Mouse (Mus musculus): Measurements from ENCODE around the gene E4f1.

The E4f1 gene

DNA sequence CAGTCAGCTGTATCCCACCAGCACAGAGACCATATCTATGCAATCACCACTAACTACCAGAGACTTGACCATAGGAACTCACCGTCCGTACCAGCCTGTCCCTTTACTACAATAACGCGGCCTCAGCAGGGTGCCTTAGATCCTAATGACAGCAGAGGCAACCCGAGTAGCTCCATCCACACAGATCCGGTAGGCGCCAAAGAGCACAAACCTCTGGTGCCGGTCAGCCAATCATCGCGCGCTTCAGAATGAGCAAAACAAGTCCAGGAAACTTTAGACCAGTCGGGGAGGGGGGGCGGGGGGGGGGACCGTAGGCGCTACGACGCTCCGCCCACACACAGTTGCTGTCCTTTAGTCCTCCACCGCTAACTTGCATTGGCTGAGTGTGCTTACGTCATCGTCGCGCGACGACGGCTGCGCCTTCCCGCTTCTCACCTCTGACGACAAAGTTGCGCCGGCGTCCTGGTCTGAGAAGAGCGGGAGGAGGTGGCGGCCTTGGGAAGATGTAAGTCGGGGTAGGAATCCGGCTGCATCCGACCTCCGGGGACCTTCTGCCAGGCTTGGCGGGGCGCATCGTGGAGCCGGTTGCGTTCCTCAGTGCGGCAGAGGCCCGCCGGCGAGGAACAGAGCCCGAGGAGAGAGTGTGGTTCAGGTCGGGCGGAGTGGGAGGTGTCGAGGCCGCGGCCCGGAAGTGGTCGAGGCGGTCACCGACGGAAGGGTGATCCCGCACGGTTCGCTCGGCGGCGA lies 55.7 kb downstream of the E4f1 start, which contains the start of gene Rnps1:
Rnps1 (plus strand) TSS at position 336 of the 747 bp plus-strand sequence.
- peak; percentile 97 for DNase-seq

DNA sequence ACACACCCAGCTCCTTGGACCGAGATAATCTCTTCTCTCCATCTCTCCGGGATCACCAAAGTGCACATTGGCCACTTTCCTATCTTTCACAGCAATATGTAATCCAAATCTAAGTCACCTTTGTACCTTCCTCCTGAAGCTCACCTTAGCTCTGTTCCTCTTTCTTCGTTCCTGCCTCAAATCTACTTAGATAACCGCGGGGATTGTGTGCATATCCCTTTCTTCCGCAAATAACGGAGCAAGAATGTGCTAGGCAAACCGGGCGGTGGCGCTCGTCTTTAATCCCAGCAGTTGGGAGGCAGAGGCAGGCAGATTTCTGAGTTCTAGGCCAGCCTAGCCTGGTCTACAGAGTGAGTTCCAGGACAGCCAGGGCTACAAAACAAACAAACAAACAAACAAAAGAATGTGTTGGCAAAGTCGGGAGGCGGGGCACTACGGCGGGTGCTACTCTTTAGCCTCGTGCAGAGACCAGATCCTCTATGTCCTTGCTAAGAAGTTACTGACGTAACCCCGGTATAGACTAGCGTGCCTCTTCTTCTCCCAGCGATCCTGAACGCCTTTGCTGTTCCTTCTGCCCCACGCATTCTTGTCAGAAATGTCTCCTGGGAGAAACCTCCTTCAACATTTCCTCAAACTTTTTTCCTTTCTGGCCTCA lies 56.4 kb downstream of the E4f1 start:
- no peak for DNase-seq

DNA sequence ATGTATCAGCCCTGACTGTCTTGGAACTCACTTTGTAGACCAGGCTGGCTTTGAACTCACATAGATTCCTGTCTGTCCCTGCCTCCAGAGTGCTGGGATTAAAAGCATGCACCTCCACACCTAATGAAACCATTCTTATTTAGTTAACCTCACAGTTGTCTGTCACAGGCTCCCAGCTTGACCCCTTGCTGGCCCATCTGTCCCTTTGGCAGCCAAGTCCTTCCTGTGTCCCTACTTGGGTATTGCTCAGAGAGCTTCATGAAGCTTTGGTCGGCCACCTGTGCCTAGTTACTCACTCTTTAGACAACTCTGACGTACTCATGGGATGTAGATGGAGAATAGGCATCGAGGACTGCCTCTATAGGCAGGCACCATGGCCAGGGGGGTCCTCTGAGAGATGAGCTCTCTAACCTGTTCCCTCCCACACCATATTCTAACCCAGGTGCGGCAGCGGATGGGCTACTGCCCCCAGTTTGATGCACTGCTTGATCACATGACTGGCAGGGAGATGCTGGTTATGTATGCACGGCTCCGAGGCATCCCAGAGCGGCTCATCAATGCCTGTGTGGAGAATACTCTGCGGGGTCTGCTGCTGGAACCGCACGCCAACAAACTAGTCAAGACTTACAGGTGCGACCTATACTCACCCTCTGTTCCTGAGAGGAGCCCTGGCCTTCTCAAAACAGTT lies 62.9 kb downstream of the E4f1 start:
- no peak for DNase-seq

DNA sequence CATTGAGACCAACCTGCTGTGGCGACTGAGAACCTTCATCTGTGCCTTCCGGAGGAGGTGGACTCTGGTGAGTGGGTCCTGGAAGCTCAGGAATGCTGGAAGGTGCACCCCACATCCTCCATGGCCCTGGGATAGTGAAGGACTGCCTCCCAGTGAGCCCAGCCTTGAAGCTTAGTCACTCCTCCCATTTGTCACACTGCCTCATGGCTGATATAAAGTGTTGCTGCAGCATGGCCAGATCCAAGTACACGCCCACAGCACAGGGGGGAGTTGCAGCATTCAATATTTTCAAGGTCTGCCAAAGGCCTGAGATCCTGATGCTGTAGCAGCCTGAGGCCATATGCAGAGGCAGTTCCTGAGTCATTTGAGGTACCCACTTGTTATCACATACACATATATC lies 67.7 kb downstream of the E4f1 start:
- DNase-seq, result no peak

DNA sequence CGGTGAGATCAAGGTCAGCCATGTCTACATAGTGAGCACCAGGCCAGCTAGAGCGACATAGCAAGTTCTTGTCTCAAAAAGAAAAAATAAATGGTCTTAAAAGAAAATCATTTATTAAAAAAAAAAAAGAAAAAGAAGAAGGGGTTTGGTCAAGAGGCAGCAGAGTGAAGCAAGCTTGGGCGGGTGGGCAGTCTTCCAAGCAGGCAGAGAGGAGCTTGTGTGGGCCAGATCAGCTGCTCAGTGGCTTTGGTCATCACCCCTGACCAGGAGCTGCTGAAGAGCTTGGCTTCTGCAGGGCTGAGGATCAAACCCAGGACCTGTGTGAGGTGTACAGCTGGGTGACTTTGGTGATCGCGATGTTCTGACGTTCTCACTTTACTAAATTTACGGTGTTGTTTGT lies 75.7 kb downstream of the E4f1 start:
- no peak for DNase-seq
